Mouse (Mus musculus): ENCODE results near the gene Galnt10.

Gene Galnt10

GRCm38 (mm10) chr11:57689811-57690210 is 44.6 kb downstream of the Galnt10 start:
- DNase-seq (ENCODE audit: low read depth), result peak; percentile 54

- no peak for DNase-seq (ENCODE audit: low read depth)
These were observed 45.6 kb downstream of the Galnt10 start for GRCm38 (mm10) chr11:57690836-57691235.

GRCm38 (mm10) chr11:57691939-57692338 is 46.7 kb downstream of the Galnt10 start:
- DNase-seq (ENCODE audit: low read depth), result no peak

GRCm38 (mm10) chr11:57692726-57693125 is 47.5 kb downstream of the Galnt10 start:
- DNase-seq (ENCODE audit: low read depth), result no peak

GRCm38 (mm10) chr11:57694486-57694885 is 49.2 kb downstream of the Galnt10 start:
- DNase-seq (ENCODE audit: low read depth), result peak; percentile 65

GRCm38 (mm10) chr11:57696207-57696676 is 51.0 kb downstream of the Galnt10 start:
- DNase-seq (ENCODE audit: low read depth), result no peak

- no peak for DNase-seq (ENCODE audit: low read depth)
These were observed 51.6 kb downstream of the Galnt10 start for GRCm38 (mm10) chr11:57696807-57697251.

GRCm38 (mm10) chr11:57700114-57700513 is 54.9 kb downstream of the Galnt10 start:
- DNase-seq (ENCODE audit: low read depth), result no peak

- no peak for DNase-seq (ENCODE audit: low read depth)
These were observed 56.1 kb downstream of the Galnt10 start for GRCm38 (mm10) chr11:57701193-57701925.

- no peak for DNase-seq (ENCODE audit: low read depth)
These were observed 56.7 kb downstream of the Galnt10 start for GRCm38 (mm10) chr11:57701956-57702355.

GRCm38 (mm10) chr11:57706620-57707019 is 61.4 kb downstream of the Galnt10 start:
- no peak for DNase-seq (ENCODE audit: low read depth)

GRCm38 (mm10) chr11:57707114-57707798 is 62.0 kb downstream of the Galnt10 start:
- peak; percentile 86 for DNase-seq (ENCODE audit: low read depth)

GRCm38 (mm10) chr11:57708174-57709154 is 63.2 kb downstream of the Galnt10 start:
- peak; percentile 51 for DNase-seq (ENCODE audit: low read depth)

GRCm38 (mm10) chr11:57713960-57714359 is 68.7 kb downstream of the Galnt10 start:
- DNase-seq (ENCODE audit: low read depth), result no peak

GRCm38 (mm10) chr11:57716721-57717120 is 71.5 kb downstream of the Galnt10 start:
- no peak for DNase-seq (ENCODE audit: low read depth)

GRCm38 (mm10) chr11:57717432-57717831 is 72.2 kb downstream of the Galnt10 start:
- no peak for DNase-seq (ENCODE audit: low read depth)

GRCm38 (mm10) chr11:57718081-57718480 is 72.8 kb downstream of the Galnt10 start:
- no peak for DNase-seq (ENCODE audit: low read depth)

GRCm38 (mm10) chr11:57719631-57720030 is 74.4 kb downstream of the Galnt10 start:
- DNase-seq (ENCODE audit: low read depth), result peak; percentile 82

GRCm38 (mm10) chr11:57720076-57720475 is 74.8 kb downstream of the Galnt10 start:
- no peak for DNase-seq (ENCODE audit: low read depth)

- DNase-seq (ENCODE audit: low read depth), result peak; percentile 20
These were observed 79.7 kb downstream of the Galnt10 start for GRCm38 (mm10) chr11:57724791-57725463.

GRCm38 (mm10) chr11:57725926-57726325 is 80.7 kb downstream of the Galnt10 start:
- no peak for DNase-seq (ENCODE audit: low read depth)

Measured in NIH3T3 (cell line).